Mouse (Mus musculus) thymus, postnatal 14 days (tissue): ENCODE results near the gene Dach2.
"Not testable (repeated sequence)": the region's sequence is repeated elsewhere in the genome, so short reads cannot be mapped to it uniquely, and the experiment has no call there.

Experiments
- DNase-seq: peaks from one replicate; pipeline ENCODE4 v3.0.0; 2021

Dach2 gene

DNA sequence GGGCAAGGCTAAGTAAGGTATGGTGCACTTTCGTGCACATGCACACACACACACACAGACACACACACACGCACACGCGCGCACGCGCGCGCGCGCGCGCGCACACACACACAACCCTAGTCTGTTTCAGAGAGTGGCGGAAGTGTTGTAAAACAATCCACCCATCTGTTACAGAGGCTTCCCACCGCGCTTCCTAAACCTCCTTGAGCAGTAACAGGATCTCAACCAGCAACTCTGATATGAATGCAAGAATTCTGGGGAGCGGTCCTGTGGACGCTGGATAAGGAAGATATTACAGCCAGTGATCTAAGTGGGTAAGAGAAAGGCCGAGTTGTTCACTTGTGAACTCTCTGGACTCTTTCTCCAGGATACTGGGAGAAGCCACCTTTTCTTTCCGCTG, at the start of gene Dach2:
Dach2 (plus strand) TSS at position 107 of the 400 bp plus-strand sequence.
- peak; percentile 33 for DNase-seq

DNA sequence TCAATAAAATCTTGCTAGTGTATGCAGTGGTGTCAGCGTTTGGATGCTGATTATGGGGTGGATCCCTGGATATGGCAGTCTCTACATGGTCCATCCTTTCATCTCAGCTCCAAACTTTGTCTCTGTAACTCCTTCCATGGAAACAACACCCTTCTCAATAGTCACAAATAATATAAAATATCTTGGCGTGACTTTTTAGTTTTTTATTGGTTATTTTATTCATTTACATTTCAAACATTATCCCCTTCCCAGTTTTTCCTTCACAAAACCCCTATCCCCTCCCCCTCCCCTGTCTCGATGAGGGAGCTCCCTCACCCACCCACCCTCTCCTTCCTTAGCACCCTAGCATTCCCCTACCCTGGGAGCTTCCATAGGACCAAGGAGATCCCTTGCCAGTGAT, 44.9 kb upstream of the Dach2 start:
- not testable (repeated sequence) for DNase-seq

DNA sequence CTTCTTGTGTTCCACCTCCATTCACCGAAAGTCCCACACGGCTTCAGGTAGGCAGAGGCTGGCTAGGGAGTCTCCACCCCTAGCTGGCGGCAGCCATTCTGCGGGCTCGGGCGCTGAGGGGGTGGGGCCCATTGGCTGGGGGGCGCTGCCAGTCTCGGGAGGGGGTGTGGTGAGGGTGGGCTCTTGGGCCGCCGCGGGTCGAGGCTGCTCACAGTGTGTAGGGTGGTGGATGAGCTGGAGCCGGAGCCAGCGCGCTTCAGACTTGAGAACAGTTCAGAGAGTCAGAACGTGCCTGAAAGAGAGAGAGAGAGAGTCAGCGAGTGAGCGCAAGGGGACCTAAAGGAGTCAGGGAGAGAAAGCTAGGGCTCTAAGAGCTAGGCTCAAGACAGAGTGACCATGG, 721 bp downstream of the Dach2 start:
- DNase-seq, result peak; percentile 85

DNA sequence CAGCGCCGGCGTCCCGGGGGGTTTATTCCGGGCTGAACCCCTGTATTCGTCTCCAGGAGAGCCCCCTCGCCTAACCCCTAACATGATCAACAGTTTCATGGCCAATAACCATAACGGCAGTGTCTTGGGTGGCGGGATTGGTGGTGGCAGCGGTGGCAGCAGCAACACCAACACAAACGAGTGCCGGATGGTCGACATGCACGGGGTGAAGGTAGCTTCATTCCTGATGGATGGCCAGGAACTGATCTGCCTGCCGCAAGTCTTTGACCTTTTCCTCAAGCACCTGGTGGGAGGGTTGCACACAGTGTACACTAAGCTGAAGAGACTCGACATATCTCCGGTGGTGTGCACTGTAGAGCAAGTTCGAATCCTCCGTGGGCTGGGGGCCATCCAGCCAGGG, 1.2 kb downstream of the Dach2 start:
- peak; percentile 9 for DNase-seq

DNA sequence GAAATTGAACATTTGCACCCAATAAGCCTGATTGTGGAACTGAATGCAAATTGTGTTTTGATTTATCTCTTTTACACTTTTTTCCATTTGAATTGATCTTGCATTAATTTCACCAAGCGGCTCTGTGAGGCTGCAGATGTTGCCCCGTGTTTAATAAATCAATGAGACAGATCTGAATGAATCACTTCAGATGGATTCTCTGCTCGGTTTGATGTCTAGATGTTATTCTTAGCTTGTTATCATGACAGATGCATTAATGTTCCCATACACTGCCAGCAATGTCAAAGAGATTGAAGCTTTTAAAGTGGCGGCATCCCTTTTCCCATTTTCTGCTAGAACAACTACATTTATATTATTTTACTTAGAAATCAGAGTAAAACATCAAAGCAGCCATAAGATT, 7.0 kb downstream of the Dach2 start:
- no peak for DNase-seq

DNA sequence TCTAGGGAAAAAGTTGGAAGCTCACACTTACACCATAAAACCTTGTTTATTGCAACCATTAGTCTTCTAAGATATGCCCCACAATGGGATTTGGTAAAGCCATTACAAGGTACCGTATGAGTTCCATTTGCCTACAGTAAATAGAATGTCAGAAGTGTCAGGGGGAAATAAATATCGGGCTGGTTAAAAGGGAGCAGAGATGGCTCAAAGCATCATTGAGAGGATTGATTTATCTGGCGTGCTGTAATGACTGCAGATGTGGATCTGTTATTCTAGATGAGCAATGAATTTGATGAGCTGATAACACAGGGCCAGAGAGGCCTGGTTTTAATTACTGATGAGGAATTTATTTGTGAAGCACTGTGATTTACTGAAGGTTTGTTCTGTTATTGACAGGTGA, 40.8 kb downstream of the Dach2 start:
- no peak for DNase-seq

DNA sequence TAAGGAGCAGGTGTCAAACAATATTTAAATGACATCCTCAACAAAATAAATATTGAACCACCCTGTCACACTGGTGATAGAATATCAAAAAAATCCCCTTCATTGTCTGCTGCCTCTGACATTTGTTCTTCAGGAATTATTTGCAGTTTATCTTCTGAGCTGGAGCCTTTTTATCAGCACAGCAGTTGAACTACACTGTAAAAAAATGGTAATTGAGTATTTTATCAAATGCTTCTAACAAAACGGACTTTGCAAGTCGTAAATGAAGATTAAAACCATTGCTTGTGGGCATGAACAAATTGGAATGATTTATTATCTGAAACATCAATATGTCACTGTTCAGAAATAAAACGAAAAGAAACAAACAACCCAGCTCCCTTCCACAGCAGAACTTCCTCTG, 97.1 kb downstream of the Dach2 start:
- DNase-seq, result no peak

DNA sequence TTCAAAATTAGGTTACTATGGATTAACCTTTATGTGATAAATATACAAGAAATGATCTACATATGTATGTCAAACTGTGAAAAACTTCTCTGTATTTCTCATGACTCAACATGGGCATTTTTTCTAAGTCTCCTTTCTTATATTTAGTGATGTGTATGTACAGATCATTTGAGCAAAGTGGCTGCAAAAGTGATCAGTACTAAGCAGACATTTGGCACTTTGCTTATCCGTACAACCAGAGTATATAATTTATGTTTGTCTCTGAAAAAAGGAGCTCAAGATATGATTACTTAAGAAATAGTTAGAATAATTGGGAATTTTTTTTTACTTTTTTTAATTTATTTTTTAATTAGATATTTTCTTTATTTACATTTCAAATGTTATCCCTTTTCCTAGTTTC, 111.4 kb downstream of the Dach2 start:
- DNase-seq, result no peak

DNA sequence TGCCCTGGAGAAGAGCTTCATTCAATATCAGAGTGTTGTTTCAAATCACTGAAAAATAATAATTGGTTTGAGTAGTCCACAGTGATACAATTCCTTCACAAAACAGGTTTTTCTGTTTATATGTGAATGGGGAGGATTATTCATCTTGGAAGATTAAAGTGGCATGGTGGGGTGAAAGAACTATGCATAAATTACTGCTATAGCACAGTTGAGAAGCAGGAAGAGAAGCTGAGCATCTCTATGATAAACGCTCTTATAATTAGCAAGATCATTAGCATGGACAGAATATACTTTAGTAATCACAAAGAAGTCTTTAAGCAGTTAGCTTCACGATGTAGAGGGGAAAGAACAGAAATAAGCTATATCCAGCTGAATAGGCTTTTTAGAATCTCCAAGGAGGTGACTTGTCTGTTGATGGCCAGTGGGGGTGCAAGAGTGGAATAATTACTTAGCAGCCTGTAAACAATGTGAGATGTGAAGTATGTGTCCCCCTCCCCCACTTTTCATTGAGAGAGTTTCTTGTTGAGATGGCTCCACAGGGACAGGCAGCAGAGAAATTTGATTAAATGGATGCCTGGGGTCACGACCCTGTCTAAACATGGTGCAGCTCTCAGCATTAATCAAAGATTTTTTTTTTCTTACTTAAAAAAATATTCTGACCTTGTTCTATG, 124.3 kb downstream of the Dach2 start:
- DNase-seq, result no peak

DNA sequence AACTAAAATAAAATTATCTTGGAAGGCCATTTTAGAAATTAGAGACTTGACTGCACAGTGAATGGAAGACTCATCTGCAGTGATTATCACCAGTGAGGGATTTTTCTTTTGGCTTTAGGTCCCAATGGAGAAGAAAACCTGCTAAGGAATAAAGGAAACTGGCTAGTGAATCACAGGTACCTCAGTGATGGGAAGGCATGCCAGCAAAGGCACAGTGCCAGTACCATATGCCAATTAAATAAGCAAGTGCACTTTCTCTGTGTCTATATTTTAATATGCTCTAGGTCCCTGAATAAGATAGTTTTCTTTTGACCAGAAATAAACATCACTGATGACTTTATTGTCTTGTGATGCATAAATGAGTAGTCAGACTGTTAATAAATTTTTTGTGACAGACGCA, 184.8 kb downstream of the Dach2 start:
- no peak for DNase-seq

DNA sequence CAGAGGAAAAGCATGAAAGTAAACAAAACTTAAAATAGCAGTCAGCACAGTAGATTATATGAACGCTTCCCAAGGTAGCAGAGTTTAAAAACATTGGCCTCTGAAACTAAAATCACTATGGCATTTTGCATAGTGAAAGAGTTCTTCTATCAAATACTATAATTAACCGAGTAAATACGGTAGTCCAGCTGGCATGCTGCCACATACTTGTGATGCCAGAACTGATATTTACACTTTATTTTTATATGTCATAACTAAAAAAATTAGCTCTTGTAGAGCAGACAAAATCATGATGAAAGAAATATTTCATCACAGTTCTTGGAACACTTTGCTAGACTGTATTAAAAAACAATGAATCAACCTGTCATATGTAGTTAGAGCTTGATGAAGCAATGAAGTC, 247.8 kb downstream of the Dach2 start:
- no peak for DNase-seq

DNA sequence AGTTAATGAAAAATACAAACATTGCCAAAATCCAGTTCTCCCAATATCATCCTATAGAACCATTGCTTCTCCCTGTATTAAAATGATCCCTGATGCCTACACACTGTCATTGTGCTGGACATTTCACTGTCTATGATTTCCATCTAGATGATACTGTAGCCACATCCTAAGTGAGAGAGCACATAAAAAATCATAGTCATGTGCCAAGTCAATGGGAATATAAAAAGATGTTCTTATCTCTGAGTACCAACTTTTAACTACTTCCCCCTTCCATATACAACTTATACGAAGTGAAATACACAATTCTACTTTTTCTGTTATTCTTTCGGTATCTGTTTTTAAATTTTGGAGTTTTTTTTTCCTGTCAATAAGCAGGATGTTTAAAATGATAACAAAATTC, 266.6 kb downstream of the Dach2 start:
- DNase-seq, result no peak

DNA sequence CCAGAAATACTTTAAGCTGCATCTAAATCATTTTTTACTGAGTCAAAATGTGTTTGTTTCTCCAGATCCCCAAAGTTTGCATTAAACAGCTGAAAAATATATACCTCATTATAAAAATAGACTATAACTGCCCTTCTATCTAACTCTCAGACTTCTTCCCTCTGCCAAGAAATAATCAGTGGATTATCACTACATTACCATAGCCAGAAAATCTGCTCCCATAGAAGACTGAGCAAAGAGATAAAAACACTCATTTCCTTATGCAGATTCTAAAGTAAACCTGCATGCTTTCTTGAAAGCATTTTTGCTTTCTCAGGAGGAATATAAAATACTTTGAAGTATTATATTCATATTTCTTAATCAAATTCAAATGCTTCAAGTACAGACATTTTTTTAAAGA, 368.8 kb downstream of the Dach2 start:
- DNase-seq, result no peak

DNA sequence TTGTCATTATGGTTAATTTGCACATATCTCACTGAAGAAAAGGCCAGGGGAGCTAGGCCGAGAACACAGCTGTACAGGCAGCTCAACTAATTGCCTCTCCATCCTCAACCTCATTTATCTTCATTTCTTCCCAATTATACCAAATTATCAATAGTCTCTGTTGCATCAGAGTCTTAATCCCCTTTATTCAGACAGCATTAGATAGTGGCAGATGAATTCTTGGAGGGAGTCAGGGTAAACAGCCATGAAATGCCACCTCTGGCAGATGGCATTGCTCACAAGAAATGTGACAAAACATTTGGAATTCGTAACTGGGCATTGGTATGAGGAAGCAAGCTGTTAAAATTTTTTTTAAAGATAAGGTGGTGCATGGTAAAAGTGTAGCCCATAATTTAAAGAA, 389.9 kb downstream of the Dach2 start:
- no peak for DNase-seq

DNA sequence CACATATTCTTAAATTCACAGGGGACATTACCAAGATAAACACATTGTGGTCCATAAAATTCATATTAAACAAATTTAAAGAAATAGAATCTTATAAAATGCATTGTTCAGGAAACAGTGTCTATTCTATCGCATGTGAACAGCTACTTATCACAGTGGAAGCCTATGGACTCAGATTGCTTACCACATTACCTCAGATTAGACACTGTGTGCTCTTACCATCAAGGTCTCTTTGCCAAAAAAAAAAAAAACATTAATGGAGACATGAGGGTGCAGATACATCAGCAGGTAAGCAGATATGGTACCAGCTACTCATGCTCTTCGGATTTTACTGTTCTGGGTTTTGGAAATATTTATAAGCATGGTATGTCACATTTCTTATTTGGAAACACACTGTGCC, 415.1 kb downstream of the Dach2 start:
- no peak for DNase-seq

DNA sequence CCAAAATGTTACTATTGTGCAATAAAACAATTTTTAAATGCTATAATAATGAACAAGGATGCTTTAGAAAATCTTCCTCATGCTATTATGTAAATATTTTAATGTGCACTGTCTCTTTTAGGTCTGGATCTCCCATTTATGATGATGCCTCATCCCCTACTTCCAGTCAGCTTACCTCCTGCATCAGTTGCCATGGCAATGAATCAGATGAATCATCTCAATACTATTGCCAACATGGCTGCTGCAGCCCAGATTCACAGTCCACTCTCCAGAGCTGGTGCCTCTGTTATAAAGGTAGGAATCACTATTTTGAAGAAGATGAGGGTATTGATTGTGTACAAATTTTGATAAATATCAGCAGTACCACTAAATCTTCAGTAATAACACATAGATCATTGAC, 426.8 kb downstream of the Dach2 start:
- no peak for DNase-seq

DNA sequence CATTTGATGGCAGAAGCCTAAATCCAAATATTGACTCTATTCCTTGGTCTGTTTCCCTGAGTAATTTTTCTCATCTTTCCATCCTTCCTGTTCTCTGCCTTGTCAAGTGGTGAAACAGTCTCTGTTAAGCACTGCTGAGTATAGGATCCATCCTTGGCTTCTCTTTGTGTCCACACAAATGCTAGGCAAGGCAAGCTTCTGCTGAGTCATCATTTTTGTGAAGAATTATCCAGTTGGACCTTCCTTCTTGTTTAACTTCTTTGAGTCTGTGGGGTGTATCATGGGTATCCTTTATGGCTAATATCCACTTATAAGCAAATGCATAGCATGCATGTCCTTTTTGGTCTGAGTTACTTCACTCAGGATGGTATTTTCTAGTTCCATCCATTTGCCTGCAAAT, 449.8 kb downstream of the Dach2 start:
- DNase-seq, result no peak

DNA sequence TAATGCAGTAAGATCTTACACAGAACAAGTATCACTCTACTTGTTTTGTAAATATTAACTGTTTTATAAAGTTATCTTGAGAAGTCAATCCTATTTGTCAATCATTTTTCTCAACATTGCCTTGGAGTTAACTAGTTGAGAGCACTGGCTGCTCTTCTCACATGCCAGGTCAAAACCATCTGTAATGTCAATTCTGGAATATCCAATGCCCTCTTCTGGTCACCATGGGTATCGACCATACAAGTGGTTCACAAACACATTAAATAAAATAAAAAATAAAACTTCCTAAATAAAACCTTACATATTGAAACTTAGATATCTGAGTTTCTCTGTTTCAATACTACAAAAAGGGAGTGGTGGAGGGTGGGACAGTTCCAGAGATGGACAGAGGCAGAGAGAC, 495.0 kb downstream of the Dach2 start:
- DNase-seq, result no peak

DNA sequence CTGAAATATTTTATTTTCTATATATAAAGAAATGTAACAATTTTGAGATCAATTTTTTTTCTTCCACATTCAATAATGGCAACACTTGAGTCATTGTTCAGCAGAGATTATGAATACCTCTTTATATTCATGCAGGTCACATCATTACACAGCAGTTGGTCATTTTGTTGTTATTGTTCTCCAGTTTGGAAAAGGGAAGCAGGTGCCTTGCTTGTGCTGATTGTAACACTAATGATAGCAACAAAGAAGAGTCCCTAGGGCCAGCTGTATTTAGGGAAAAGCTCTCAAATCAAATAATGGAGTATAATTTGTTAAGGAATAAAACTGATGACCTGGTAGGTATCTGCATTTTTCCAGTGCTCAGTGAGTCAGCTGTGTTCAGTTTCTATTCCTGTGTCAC, 513.1 kb downstream of the Dach2 start:
- no peak for DNase-seq

DNA sequence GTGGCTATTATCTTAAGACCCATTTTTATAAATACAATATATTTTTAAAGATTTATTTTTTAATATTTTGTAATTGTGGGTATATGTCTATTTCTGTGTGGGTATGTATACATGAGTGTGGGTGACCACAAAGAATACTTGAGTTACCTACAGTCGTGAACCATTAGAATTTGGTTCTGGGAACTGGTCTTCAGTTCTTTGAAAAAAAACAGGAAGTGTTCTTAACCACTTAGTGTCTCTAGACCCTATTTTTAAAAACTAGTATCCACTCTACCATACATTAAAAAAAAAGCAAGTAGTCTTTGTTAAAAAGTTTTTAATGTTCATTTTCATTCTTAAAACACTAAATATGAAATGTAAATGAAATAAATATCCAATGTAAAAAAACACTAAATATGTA, 529.5 kb downstream of the Dach2 start:
- DNase-seq, result no peak

DNA sequence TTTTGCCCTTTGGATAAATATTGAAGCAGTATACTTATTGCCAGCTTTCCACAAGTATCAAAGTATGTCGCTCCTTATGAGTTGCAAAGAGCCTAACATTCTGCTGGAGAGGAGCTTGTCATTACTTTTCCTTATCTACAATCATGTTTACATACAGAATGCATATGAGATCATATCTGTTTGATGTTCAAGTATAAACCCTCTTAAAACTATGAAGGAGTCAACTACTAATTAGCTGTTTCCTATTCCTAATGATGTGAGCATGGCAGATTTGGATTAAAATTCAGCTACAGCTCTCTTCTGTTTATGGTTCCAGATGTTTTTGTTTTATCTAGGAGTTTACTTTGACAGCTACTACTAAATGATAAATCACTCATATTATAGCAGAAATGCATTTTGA, 535.8 kb downstream of the Dach2 start:
- DNase-seq, result no peak

DNA sequence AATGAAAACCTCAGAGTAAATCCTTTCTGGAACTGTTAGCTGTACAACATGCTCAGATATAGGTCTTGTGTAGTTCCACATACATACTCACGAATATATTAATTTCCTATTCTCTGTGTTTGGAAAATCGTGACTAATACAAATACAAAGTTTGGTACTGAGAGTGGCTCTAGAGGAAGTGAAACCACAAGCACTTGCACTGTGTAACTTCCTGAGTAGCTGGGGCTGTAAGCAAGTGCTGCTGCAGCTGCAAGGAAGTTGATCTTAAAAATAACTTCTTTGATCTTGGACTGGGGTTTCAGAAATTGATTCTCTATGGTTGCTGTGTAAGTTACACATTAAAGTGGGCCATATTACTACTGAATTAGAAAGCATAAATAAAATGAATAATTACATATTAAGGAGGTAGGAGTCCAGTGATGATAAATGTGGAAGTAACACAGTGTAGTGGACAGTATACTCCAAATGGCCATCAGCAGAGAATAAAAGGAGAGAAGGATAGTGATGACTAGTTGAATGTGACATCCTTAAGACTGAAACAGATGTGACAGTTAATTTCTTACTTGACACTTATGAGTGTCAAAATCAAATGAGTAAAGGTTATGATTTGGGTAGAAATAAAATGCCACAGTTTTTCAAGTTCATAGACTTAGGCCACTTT, 570.7 kb downstream of the Dach2 start:
- peak; percentile 32 for DNase-seq
